Mouse (Mus musculus) heart, embryonic 15.5 days (tissue): Measurements from ENCODE around the gene Ube2cbp. TPM values are rescaled to one million over a fixed set of nuclear protein-coding genes. Genes with fewer than 3 reads are reported as not detected.

Experiments
- ATAC-seq: fragments of 200-750 bp; cut with Nextera tagmentation; replicated peaks from 2 replicates; pipeline ENCODE4 v1.8.0; 2017; ENCODE audit warnings: low read depth, moderate TSS enrichment; ENCODE audit not compliant: insufficient number of reproducible peaks, insufficient read depth, low FRiP score
- H3K27ac ChIP-seq: fragments of 300-500 bp; sonication (generic); 2 replicates; pipeline ENCODE4 v1.5.1; 2015; ENCODE audit warnings: mild to moderate bottlenecking, inconsistent platforms
- H3K27me3 ChIP-seq: fragments of 300-500 bp; sonication (generic); 2 replicates; pipeline ENCODE4 v1.6.1; 2015; ENCODE audit warnings: inconsistent platforms
- H3K36me3 ChIP-seq: fragments of 300-500 bp; sonication (generic); 2 replicates; pipeline ENCODE4 v1.6.1; 2015; ENCODE audit warnings: mild to moderate bottlenecking, inconsistent platforms
- H3K4me1 ChIP-seq: fragments of 300-500 bp; sonication (generic); replicated peaks from 2 replicates; pipeline ENCODE4 v1.6.1; 2015; ENCODE audit warnings: inconsistent platforms
- H3K4me2 ChIP-seq: fragments of 300-500 bp; sonication (generic); 2 replicates; pipeline ENCODE4 v1.6.1; 2015; ENCODE audit warnings: inconsistent platforms, mild to moderate bottlenecking, moderate library complexity
- H3K4me3 ChIP-seq: fragments of 300-500 bp; sonication (generic); 2 replicates; pipeline ENCODE4 v1.5.1; 2015; ENCODE audit warnings: mild to moderate bottlenecking, inconsistent platforms
- H3K9ac ChIP-seq: fragments of 300-500 bp; sonication (generic); 2 replicates; pipeline ENCODE4 v1.6.1; 2015; ENCODE audit warnings: mild to moderate bottlenecking, inconsistent platforms
- H3K9me3 ChIP-seq: fragments of 300-500 bp; sonication (generic); replicated peaks from 2 replicates; pipeline ENCODE4 v1.6.1; 2016; ENCODE audit warnings: inconsistent platforms
- WGBS: fragments of 180-500 bp; shearing (Covaris S2); methylation state at CpG from one replicate; pipeline ENCODE4 v1.1.7; 2015; ENCODE audit warnings: mixed read lengths; 5-methylcytosine and 5-hydroxymethylcytosine counted together
- polyA plus RNA-seq: library from polyadenylated mRNA; unstranded; fragments of >200 nt; fragmentation: Nextera tagmentation; extraction: Ambion mirVana; gene quantifications from 2 replicates; pipeline ENCODE4 v1.2.1, GENCODE M21; 2015

Gene Ube2cbp
- polyA plus RNA-seq, 1 experiment from 2014 or later, result 2.9 TPM

- H3K9ac ChIP-seq, result peak within 1 kb of the TSS; percentile 92
- peaks cover 6% of the 10 kb centered on the region; the same call in 1 of the 2 replicates for H3K27me3 ChIP-seq
- peak within 1 kb of the TSS; percentile 73 for H3K4me2 ChIP-seq
- peak; percentile 94 for ATAC-seq
- H3K36me3 ChIP-seq, result no peaks in the 10 kb centered on the region
- WGBS, result under 1% methylated on average over 92 of the region's 93 CpGs
- H3K4me1 ChIP-seq, result peaks cover 12% of the 10 kb centered on the region
- peak within 1 kb of the TSS; percentile 75 for H3K27ac ChIP-seq
- peak within 1 kb of the TSS; percentile 89 for H3K4me3 ChIP-seq
- no peaks in the 10 kb centered on the region for H3K9me3 ChIP-seq
Observed at GRCm38 (mm10) chr9:86466990-86467870, 2.5 kb upstream of the Ube2cbp start, which contains the start of gene Dop1a. Dop1a (plus strand) TSS chr9:86467154.

GRCm38 (mm10) chr9:86453626-86454025, 11.1 kb downstream of the Ube2cbp start:
- Histone ChIP-seq H3K9me3 (no peaks in the 10 kb centered on the region), H3K4me3 (no peak overlapping the region), H3K36me3 (no peaks in the 10 kb centered on the region), H3K27ac (no peak overlapping the region), H3K27me3 (no peaks in the 10 kb centered on the region), H3K4me1 (no peaks in the 10 kb centered on the region), H3K9ac (no peak overlapping the region), H3K4me2 (no peak overlapping the region)
- 78% methylated on average over 3 of the region's 3 CpGs for WGBS
- ATAC-seq, result no peak

- 2% methylated on average over 13 of the region's 13 CpGs for WGBS
Observed at GRCm38 (mm10) chr9:86451617-86452016, 13.1 kb downstream of the Ube2cbp start.

GRCm38 (mm10) chr9:86451094-86451493, 13.7 kb downstream of the Ube2cbp start:
- no peaks in the 10 kb centered on the region for H3K4me1 ChIP-seq
- ATAC-seq, result no peak
- no peak overlapping the region; the same call in 1 of the 2 replicates for H3K4me2 ChIP-seq
- 60% methylated on average over 6 of the region's 6 CpGs for WGBS
- no peak overlapping the region for H3K4me3 ChIP-seq
- no peak overlapping the region for H3K27ac ChIP-seq
- no peaks in the 10 kb centered on the region for H3K36me3 ChIP-seq
- H3K9me3 ChIP-seq, result no peaks in the 10 kb centered on the region
- H3K9ac ChIP-seq, result no peak overlapping the region
- H3K27me3 ChIP-seq, result no peaks in the 10 kb centered on the region

More at GRCm38 (mm10) chr9:86451617-86452016, 13.1 kb downstream of the Ube2cbp start:
- H3K27ac ChIP-seq, result no peak overlapping the region
- H3K27me3 ChIP-seq, result no peaks in the 10 kb centered on the region
- no peaks in the 10 kb centered on the region for H3K36me3 ChIP-seq
- ATAC-seq, result peak; percentile 66; the same call in 1 of the 2 replicates
- no peak overlapping the region for H3K9ac ChIP-seq
- peak overlapping the region; percentile 60 for H3K4me2 ChIP-seq
- no peaks in the 10 kb centered on the region for H3K9me3 ChIP-seq
- H3K4me1 ChIP-seq, result no peaks in the 10 kb centered on the region
- H3K4me3 ChIP-seq, result peak overlapping the region; percentile 24; the same call in 1 of the 2 replicates

GRCm38 (mm10) chr9:86449581-86449980, 15.2 kb downstream of the Ube2cbp start:
- Histone ChIP-seq H3K4me1 (no peaks in the 10 kb centered on the region), H3K4me2 (no peak overlapping the region), H3K27ac (no peak overlapping the region), H3K36me3 (no peaks in the 10 kb centered on the region), H3K9ac (no peak overlapping the region), H3K9me3 (no peaks in the 10 kb centered on the region), H3K27me3 (no peaks in the 10 kb centered on the region), H3K4me3 (no peak overlapping the region)
- ATAC-seq, result 0 out of 2 replicates have a peak, but pooled peaks have one; percentile 37
- WGBS, result 6% methylated on average over 11 of the region's 11 CpGs

GRCm38 (mm10) chr9:86447431-86447830, 17.3 kb downstream of the Ube2cbp start:
- H3K4me1 ChIP-seq, result no peaks in the 10 kb centered on the region
- H3K9ac ChIP-seq, result no peak overlapping the region
- H3K4me2 ChIP-seq, result no peak overlapping the region
- no peak overlapping the region for H3K4me3 ChIP-seq
- no peak for ATAC-seq
- no peak overlapping the region for H3K27ac ChIP-seq
- 82% methylated on average over 8 of the region's 8 CpGs for WGBS
- no peaks in the 10 kb centered on the region for H3K27me3 ChIP-seq
- H3K9me3 ChIP-seq, result no peaks in the 10 kb centered on the region
- no peaks in the 10 kb centered on the region for H3K36me3 ChIP-seq

- Histone ChIP-seq H3K4me3 (no peak overlapping the region), H3K27ac (no peak overlapping the region), H3K9me3 (no peaks in the 10 kb centered on the region), H3K4me1 (no peaks in the 10 kb centered on the region), H3K27me3 (no peaks in the 10 kb centered on the region), H3K4me2 (no peak overlapping the region), H3K36me3 (no peaks in the 10 kb centered on the region), H3K9ac (no peak overlapping the region)
- WGBS, result 70% methylated on average over 7 of the region's 7 CpGs
- ATAC-seq, result no peak
Observed at GRCm38 (mm10) chr9:86446847-86447246, 17.9 kb downstream of the Ube2cbp start.

GRCm38 (mm10) chr9:86442248-86442647, 22.5 kb downstream of the Ube2cbp start:
- no peak overlapping the region for H3K9ac ChIP-seq
- no peak overlapping the region for H3K4me3 ChIP-seq
- WGBS, result 76% methylated on average over 4 of the region's 4 CpGs
- no peak overlapping the region for H3K27ac ChIP-seq
- H3K4me2 ChIP-seq, result no peak overlapping the region
- H3K9me3 ChIP-seq, result no peaks in the 10 kb centered on the region
- ATAC-seq, result no peak
- H3K27me3 ChIP-seq, result no peaks in the 10 kb centered on the region
- no peaks in the 10 kb centered on the region for H3K36me3 ChIP-seq
- H3K4me1 ChIP-seq, result peaks cover 6% of the 10 kb centered on the region

GRCm38 (mm10) chr9:86438337-86439009, 26.3 kb downstream of the Ube2cbp start:
- Histone ChIP-seq H3K4me3 (peak overlapping the region; percentile 24), H3K9me3 (no peaks in the 10 kb centered on the region), H3K4me1 (peaks cover 6% of the 10 kb centered on the region), H3K27ac (peak overlapping the region; percentile 50), H3K4me2 (peak overlapping the region; percentile 53), H3K9ac (no peak overlapping the region), H3K27me3 (no peaks in the 10 kb centered on the region), H3K36me3 (no peaks in the 10 kb centered on the region)
- no peak; the same call in 1 of the 2 replicates for ATAC-seq
- WGBS, result 33% methylated on average over 11 of the region's 11 CpGs

- no peak overlapping the region for H3K4me2 ChIP-seq
- H3K27me3 ChIP-seq, result no peaks in the 10 kb centered on the region
- peaks cover 6% of the 10 kb centered on the region for H3K4me1 ChIP-seq
- H3K36me3 ChIP-seq, result no peaks in the 10 kb centered on the region
- no peak overlapping the region for H3K4me3 ChIP-seq
- H3K27ac ChIP-seq, result no peak overlapping the region
- ATAC-seq, result no peak
- no peaks in the 10 kb centered on the region for H3K9me3 ChIP-seq
- WGBS, result 97% methylated on average over 8 of the region's 8 CpGs
- no peak overlapping the region for H3K9ac ChIP-seq
Observed at GRCm38 (mm10) chr9:86436608-86437007, 28.1 kb downstream of the Ube2cbp start.

- Histone ChIP-seq H3K9ac (no peak overlapping the region), H3K4me3 (no peak overlapping the region), H3K4me1 (peaks cover 6% of the 10 kb centered on the region), H3K36me3 (no peaks in the 10 kb centered on the region), H3K27me3 (no peaks in the 10 kb centered on the region), H3K4me2 (no peak overlapping the region), H3K9me3 (no peaks in the 10 kb centered on the region), H3K27ac (no peak overlapping the region)
- WGBS, result 85% methylated on average over 3 of the region's 3 CpGs
- ATAC-seq, result no peak
Observed at GRCm38 (mm10) chr9:86435510-86435909, 29.2 kb downstream of the Ube2cbp start.
